Mouse (Mus musculus): ENCODE measurements around the gene Snx29. TPM values are rescaled to one million over a fixed set of nuclear protein-coding genes. Genes with fewer than 3 reads are reported as not detected.
"Not testable (repeated sequence)": the region's sequence is repeated elsewhere in the genome, so short reads cannot be mapped to it uniquely, and the experiment has no call there.

Gene Snx29
- polyA plus RNA-seq, 1 experiment from 2014 or later = 19.8 TPM

DNA sequence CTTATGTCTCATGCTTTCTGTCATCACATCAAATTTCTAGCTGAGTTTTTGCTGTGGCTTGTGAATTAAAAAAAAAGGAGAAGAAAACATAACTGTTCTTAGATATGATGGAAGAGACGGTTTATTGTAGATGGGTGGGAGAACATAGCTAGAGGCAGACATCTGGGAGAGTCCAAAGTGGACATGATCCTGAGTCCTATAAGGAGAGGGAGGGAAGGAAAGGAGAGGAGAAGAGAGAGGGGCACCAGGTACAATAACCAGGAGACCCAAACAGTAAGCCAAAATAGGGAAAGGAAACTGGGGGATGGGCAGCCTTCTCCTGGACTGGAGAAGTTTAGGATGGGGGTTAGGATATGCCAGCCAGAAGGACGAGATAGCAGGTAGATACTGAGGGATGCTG is 239.0 kb downstream of the Snx29 start:
- WGBS (ENCODE audit: missing documents) = 90% methylated on average over 2 of the region's 2 CpGs
- Histone ChIP-seq H3K4me3 (ENCODE audit: inconsistent target) (no peak overlapping the region), H3K36me3 (ENCODE audit: inconsistent target) (no peaks in the 10 kb centered on the region), H3K27ac (no peak overlapping the region), H3K79me2 (ENCODE audit: inconsistent target) (no peaks in the 10 kb centered on the region; the same call in 1 of the 2 replicates)

DNA sequence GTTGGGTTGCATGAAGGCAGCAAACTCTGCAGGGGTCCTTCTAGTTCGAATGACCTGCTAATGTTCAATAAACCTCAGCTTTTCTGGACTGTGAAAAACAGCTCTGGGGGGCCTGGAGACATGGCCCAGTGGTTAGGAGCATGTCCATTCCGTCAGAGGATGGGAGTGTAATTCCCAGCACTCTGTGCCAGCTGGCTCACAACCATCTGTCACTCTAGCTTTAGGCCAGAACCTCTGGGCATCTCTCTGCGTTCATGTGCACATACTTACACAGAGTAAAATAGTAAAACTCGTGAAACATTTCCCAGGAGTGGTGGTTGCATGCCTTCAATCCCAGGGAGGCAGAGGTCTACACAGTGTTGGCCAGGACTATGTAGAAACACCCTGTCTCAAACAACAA is 241.1 kb downstream of the Snx29 start:
- WGBS (ENCODE audit: missing documents) = 89% methylated on average over 4 of the region's 4 CpGs

DNA sequence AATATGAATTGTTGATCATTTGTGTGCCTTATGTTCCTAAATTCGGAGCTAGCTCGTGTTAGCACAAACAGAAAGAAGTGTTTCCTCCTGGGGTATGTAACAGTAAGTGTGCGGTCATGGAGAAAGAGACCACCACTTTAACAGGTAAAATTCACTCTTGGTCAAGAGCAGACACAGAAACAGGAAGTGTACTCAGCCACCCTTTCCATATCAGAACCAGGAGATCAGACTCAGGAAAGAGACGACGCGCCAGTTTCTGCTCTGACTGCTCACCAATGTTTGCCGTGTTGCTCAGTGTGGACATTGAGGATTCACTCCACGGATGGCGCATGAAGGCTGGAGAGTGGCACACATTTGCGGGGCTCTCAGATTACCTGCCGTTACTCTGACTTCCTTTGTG is 242.4 kb downstream of the Snx29 start:
- Histone ChIP-seq H3K79me2 (ENCODE audit: inconsistent target) (no peaks in the 10 kb centered on the region), H3K27ac (no peak overlapping the region), H3K36me3 (ENCODE audit: inconsistent target) (no peaks in the 10 kb centered on the region), H3K4me3 (ENCODE audit: inconsistent target) (no peak overlapping the region)
- WGBS (ENCODE audit: missing documents) = 20% methylated on average over 11 of the region's 11 CpGs

More for the DNA sequence above, 241.1 kb downstream of the Snx29 start:
- Histone ChIP-seq H3K27ac (no peak overlapping the region), H3K4me3 (ENCODE audit: inconsistent target) (no peak overlapping the region), H3K36me3 (ENCODE audit: inconsistent target) (no peaks in the 10 kb centered on the region), H3K79me2 (ENCODE audit: inconsistent target) (no peaks in the 10 kb centered on the region)

DNA sequence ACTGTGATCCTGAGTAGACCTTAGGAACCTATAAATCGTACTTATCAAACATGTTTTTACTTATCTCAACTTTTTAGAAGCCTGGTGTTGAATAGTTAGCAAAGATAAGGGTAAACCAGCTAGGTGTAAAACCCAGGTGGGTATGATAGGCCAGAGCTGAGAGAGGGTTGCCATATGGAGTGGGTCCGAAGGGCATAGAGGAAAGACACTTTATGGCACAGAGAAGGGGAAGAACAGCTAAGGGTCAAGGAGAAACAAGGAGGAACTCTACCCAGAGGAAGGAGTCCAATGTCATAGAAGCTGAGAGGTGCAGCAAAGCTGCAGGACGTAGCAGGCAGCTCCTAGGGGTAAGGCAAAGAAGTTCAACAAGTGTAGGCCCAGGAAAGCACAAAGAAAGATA is 244.9 kb downstream of the Snx29 start:
- Histone ChIP-seq H3K36me3 (ENCODE audit: inconsistent target) (peaks cover 24% of the 10 kb centered on the region), H3K27ac (no peak overlapping the region), H3K79me2 (ENCODE audit: inconsistent target) (no peaks in the 10 kb centered on the region), H3K4me3 (ENCODE audit: inconsistent target) (no peak overlapping the region)
- 87% methylated on average over 3 of the region's 3 CpGs for WGBS (ENCODE audit: missing documents)

DNA sequence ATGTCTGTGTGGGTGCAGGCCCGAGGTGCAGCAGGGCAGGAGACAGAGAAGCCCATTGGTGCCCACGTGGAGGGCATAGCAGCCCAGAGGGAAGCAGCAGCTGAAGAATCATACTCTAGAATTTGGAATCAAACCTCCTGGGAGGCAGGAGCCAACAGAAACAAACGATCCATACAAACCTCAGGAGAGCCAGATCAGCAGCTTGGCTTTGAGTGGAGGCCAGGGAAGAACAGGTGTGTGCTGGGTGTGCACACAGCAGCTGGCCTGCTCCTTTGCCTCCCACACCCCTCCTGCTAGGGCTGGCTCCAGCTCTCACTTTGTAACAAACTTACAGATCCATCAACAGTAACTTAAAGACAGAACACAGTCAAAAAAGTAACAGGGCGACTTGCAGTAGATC is 245.4 kb downstream of the Snx29 start:
- no peaks in the 10 kb centered on the region for H3K79me2 ChIP-seq (ENCODE audit: inconsistent target)
- H3K27ac ChIP-seq = no peak overlapping the region
- no peak overlapping the region for H3K4me3 ChIP-seq (ENCODE audit: inconsistent target)
- WGBS (ENCODE audit: missing documents) = 92% methylated on average over 4 of the region's 4 CpGs
- H3K36me3 ChIP-seq (ENCODE audit: inconsistent target) = peaks cover 29% of the 10 kb centered on the region

DNA sequence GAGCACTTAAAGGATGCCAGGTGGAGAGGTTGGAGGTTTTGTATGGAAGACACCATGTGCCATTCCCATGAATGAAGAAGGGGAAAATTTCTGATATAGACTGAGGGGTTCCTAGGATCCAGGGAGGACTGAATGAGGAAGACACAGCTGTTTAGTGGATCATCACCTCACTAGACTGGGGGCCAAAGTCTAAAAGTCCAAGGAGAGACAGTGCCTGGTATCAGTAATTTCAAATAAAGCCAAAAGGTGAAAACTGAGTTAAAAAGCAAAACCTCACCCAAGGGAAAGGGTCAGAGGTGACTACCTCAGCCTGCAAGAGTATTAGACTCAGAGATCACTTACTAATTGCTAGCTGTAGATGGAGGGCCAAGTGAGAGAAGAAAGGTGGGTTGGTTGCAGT is 245.9 kb downstream of the Snx29 start:
- H3K79me2 ChIP-seq (ENCODE audit: inconsistent target) = no peaks in the 10 kb centered on the region
- no peak overlapping the region for H3K4me3 ChIP-seq (ENCODE audit: inconsistent target)
- peaks cover 29% of the 10 kb centered on the region for H3K36me3 ChIP-seq (ENCODE audit: inconsistent target)
- no peak overlapping the region for H3K27ac ChIP-seq

DNA sequence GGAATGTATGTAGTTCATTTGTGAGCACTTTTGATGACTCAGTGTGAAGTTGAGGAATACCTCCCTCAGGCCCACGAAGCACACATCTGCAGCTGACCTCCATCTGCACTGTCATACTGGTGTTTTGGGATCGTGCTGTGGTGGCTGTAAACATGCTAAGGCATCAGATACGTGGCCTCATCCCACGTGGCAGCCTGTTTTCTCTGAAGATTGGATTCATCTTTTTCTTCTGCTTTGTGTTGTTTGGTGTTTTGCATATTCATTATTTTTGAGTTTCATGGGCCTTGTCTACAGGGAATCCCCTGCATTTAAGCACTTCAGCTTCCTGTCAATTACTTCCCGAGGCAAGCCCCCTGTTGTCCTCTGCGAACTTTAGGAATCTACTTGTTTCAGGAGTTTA is 246.4 kb downstream of the Snx29 start:
- Histone ChIP-seq H3K79me2 (ENCODE audit: inconsistent target) (no peaks in the 10 kb centered on the region), H3K27ac (no peak overlapping the region), H3K4me3 (ENCODE audit: inconsistent target) (no peak overlapping the region), H3K36me3 (ENCODE audit: inconsistent target) (peaks cover 29% of the 10 kb centered on the region)
- WGBS (ENCODE audit: missing documents) = 98% methylated on average over 6 of the region's 6 CpGs

DNA sequence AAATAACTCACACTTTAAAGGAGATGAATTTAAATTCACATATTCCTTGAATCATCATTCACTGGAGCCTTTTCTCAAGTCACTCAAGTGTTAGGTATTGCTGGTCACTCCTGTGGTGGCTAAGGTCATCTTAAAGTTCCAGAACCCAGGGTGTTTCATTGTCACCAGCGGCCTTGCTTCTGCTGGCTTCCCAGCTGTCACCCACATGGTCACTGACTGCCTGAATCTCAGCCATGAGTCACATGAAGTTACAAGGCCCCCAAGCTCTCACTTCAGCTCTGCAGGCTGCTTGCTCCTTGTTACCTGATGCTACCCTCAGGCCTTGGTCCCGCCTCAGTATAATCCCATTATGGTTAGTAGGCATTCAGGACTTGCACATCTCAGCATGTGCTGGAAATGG is 247.4 kb downstream of the Snx29 start:
- Histone ChIP-seq H3K27ac (no peak overlapping the region), H3K36me3 (ENCODE audit: inconsistent target) (peaks cover 29% of the 10 kb centered on the region), H3K4me3 (ENCODE audit: inconsistent target) (no peak overlapping the region), H3K79me2 (ENCODE audit: inconsistent target) (no peaks in the 10 kb centered on the region)
- 86% methylated on average over 2 of the region's 2 CpGs for WGBS (ENCODE audit: missing documents)

DNA sequence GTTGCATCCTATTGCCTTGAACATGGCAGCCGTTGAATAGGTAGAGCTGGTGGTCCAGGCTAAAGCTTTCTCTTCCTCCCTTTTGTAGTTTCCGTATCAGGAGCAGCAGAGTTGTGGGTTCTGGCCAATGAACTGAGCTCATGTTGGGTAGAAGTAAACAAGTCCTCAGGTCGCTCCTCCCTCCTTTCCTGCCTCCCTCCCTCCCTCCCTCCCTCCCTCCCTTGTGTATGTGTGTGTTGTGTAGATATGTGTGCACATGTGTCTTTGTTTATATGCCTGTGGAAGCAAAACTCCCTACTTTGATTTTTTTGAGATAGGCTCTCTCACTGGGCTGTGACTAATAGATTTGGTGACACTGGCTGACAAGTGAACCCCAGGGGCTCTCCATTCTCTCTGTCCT is 251.8 kb downstream of the Snx29 start:
- Histone ChIP-seq H3K79me2 (ENCODE audit: inconsistent target) (no peaks in the 10 kb centered on the region), H3K4me3 (ENCODE audit: inconsistent target) (no peak overlapping the region), H3K27ac (no peak overlapping the region), H3K36me3 (ENCODE audit: inconsistent target) (peaks cover 29% of the 10 kb centered on the region)
- WGBS (ENCODE audit: missing documents) = 73% methylated on average over 3 of the region's 3 CpGs

DNA sequence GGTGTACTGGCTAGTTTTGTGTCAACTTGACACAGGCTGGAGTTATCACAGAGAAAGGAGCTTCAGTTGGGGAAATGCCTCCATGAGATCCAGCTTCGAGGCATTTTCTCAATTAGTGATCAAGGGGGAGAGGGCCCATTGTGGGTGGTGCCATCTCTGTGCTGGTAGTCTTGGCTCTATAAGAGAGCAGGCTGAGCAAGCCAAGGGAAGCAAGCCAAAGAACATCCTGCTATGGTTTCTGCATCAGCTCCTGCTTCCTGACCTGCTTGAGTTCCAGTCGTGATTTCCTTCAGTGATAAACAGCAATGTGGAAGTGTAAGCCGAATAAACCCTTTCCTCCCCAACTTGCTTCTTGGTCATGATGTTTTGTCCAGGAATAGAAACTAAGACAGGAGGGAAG is 253.0 kb downstream of the Snx29 start:
- not testable (repeated sequence) for H3K79me2 ChIP-seq (ENCODE audit: inconsistent target); H3K4me3 ChIP-seq (ENCODE audit: inconsistent target); H3K27ac ChIP-seq
- WGBS (ENCODE audit: missing documents) = 63% methylated on average over 3 of the region's 3 CpGs
- peaks cover 24% of the 10 kb centered on the region for H3K36me3 ChIP-seq (ENCODE audit: inconsistent target)

DNA sequence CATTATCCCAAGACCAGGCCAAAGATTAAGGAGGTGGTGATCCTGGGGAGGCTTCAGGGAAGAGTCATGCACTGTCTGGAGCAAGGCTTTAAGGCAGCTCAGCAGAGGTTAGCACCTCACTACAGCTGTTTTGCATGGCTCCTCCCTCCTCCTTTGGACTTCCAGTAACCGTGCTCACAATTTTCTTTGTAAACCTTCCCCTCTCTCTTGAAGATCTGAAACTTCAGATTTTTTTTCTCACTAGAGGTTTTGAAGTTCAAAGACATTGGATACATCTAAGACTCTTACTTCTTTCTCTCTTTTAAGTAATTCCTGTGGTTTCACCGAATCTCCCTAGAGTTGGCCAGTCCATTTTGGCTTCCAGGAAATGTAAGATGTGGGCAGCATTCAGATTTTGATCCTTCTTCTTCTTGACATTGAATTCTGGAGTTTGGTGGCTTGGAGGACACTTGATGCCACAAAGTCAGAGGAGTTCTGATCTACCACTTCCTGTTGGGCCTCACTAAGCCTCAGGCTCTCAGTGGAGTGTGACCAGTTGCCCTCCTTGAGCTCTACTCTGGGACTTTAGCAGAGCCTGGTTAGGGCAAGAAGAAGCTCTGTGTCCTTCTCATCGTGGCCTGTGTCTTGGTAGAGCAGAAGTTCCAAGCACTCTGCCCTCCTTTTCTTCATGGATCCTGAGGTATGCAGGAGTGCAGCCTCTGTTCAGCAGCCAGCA is 255.0 kb downstream of the Snx29 start:
- WGBS (ENCODE audit: missing documents) = 62% methylated on average over 3 of the region's 3 CpGs
- H3K79me2 ChIP-seq (ENCODE audit: inconsistent target) = no peaks in the 10 kb centered on the region; the same call in 1 of the 2 replicates
- H3K36me3 ChIP-seq (ENCODE audit: inconsistent target) = peaks cover 10% of the 10 kb centered on the region; the same call in 1 of the 2 replicates
- H3K4me3 ChIP-seq (ENCODE audit: inconsistent target) = no peak overlapping the region
- H3K27ac ChIP-seq = no peak overlapping the region

DNA sequence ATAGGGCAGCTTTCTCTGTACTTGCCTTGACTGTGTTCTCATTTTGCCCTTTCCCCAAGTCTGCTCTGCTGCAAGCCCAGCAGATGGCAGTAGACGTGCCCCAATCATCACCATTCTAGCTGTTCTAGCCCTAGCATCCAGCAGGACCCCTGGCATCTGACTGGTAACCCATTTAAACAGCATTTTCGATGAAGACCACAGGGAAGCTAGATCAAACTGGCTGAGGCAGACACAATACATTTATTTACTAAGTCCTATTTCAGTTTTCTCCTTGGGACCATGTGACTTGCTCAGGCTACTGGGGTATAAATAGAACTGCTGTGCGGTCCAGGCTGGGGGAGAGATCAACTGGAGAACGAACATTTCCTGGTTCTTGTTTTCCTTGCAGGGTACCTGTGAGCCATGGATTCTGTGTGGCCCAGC is 257.0 kb downstream of the Snx29 start:
- peaks cover 6% of the 10 kb centered on the region; the same call in 1 of the 2 replicates for H3K36me3 ChIP-seq (ENCODE audit: inconsistent target)
- no peak overlapping the region for H3K27ac ChIP-seq
- WGBS (ENCODE audit: missing documents) = 50% methylated on average over 4 of the region's 4 CpGs

DNA sequence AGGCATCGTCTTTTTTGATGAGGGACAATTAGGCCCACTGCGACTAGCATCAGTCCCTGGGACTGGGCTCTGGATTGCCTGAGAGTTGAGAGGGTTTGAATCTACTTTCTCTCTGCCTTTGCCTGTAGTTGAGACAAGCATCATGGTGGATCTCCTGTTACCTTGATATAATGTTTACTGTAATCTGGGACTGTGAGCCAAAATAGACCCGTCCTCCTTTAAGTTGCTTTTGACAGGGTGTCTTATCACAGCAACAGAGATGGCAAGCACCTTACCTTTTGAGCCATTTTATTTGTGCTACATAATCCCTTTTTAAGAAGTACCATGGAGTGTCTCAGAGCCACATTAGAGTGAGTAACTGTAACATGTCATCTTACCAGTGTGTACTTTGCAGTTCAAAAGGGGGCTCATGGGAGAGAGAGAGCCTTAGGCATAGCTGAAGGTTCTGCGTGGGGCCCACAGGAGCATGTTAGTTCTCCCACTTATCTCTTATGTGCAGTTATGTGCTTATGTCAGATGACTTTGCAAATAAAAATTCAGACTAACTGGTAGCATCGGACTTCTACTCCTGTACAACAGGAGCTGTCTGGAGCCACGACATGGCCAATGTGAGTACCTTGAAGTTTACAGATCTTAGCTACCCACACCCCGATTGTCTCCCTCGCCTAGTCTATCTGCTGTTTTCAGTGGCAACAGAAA is 261.4 kb downstream of the Snx29 start:
- no peak overlapping the region for H3K27ac ChIP-seq
- H3K36me3 ChIP-seq (ENCODE audit: inconsistent target) = peaks cover 19% of the 10 kb centered on the region; the same call in 1 of the 2 replicates
- WGBS (ENCODE audit: missing documents) = 97% methylated on average over 7 of the region's 8 CpGs
- H3K4me3 ChIP-seq (ENCODE audit: inconsistent target) = no peak overlapping the region
- H3K79me2 ChIP-seq (ENCODE audit: inconsistent target) = no peaks in the 10 kb centered on the region; the same call in 1 of the 2 replicates

More for the DNA sequence above, 257.0 kb downstream of the Snx29 start:
- Histone ChIP-seq H3K4me3 (ENCODE audit: inconsistent target) (no peak overlapping the region), H3K79me2 (ENCODE audit: inconsistent target) (no peaks in the 10 kb centered on the region; the same call in 1 of the 2 replicates)

DNA sequence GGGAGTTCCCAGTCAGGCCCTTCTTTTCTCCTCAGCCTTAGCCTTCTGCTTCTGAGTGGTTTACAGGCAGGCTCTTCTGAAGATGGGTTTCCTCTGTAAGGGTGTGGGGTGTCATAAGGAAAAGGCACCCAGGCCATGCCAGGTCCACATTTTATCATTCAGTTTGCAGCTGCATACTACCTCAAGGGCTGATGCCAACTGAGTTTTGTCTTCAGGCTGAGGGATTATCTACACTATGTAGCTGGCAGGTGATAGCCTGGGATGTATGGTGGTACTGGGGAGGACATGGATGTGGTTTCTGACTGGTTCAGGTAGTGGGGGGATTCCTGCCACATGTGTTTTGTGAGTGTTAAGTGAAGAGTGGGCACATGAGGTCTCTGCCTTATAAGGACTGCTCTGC is 266.0 kb downstream of the Snx29 start:
- Histone ChIP-seq H3K36me3 (ENCODE audit: inconsistent target) (peaks cover 14% of the 10 kb centered on the region; the same call in 1 of the 2 replicates), H3K27ac (no peak overlapping the region), H3K79me2 (ENCODE audit: inconsistent target) (no peaks in the 10 kb centered on the region), H3K4me3 (ENCODE audit: inconsistent target) (no peak overlapping the region)

DNA sequence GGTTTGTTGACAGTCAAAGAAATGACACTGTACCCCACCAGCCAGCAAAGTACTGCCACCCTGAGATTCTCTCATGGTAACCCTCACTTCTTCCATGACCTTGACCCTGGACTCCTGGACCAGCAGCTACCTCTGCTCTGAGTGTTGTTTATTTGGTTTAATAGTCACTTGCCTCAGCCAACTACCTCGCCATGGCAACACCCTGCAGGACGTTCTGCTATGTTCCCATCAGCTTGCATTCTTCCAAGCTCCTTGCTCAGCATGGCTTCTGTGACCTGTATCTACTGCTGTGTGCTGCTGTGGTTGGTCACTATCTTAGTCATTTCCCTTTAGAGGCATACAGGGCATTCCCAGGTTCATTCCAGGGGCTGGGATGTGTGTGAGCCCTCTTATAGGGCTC is 266.6 kb downstream of the Snx29 start:
- Histone ChIP-seq H3K4me3 (ENCODE audit: inconsistent target) (no peak overlapping the region), H3K27ac (no peak overlapping the region), H3K36me3 (ENCODE audit: inconsistent target) (peaks cover 14% of the 10 kb centered on the region; the same call in 1 of the 2 replicates), H3K79me2 (ENCODE audit: inconsistent target) (no peaks in the 10 kb centered on the region)
- 100% methylated on average over 2 of the region's 2 CpGs for WGBS (ENCODE audit: missing documents)
